In genomic region chr17:27644572-27644971, GRCm38 (mm10) we compare ENCODE assay signal across 20 mouse cellular contexts. TPM values are rescaled to one million over a fixed set of nuclear protein-coding genes. Genes with fewer than 3 reads are reported as not detected.
DNase-seq lines count a peak whose midpoint lies in the region; ATAC-seq and TF ChIP-seq lines count a peak whose summit lies in the region.
"Had no signal": no experiment of that assay in that cellular context is flagged by ENCODE, and none has a peak within 500 bp of the region (broad histone marks: within the 10 kb centered on the region; RNA-seq: fewer than 3 reads in every experiment).

No protein-coding gene starts in this region.

- H3K4me1 ChIP-seq in kidney, adult 2 months (ENCODE audit: control insufficient read depth, insufficient read depth, low read length): no peaks in the 10 kb centered on the region
- H3K4me1 ChIP-seq in kidney, embryonic 16.5 days (ENCODE audit: insufficient read depth, low read length): peaks cover 9% of the 10 kb centered on the region
- no peaks in the 10 kb centered on the region for H3K4me1 ChIP-seq in midbrain, postnatal 0 days (ENCODE audit: insufficient read depth, low read length)
- peaks cover 9% of the 10 kb centered on the region for H3K4me1 ChIP-seq in midbrain, embryonic 15.5 days

- no peaks in the 10 kb centered on the region for H3K36me3 ChIP-seq in kidney, adult 2 months (ENCODE audit: control insufficient read depth, insufficient read depth, low read length)
- no peaks in the 10 kb centered on the region for H3K36me3 ChIP-seq in kidney, embryonic 16.5 days (ENCODE audit: insufficient read depth, low read length)
- no peaks in the 10 kb centered on the region for H3K36me3 ChIP-seq in midbrain, postnatal 0 days (ENCODE audit: insufficient read depth, low read length)
- H3K36me3 ChIP-seq in midbrain, embryonic 15.5 days (replicated peaks): no peaks in the 10 kb centered on the region
- H3K36me3 ChIP-seq: limb, embryonic 15.5 days; neural tube, embryonic 12.5 days had no signal

- TF ChIP-seq POLR2A in kidney, adult 2 months (IDR thresholded peaks at IDR 0.05; ENCODE audit: low read depth, low read length): no peak

- WGBS in kidney, adult 2 months: 52% methylated on average over 2 of the region's 2 CpGs
- WGBS in kidney, embryonic 16.5 days: 49% methylated on average over 2 of the region's 2 CpGs
- WGBS in midbrain, postnatal 0 days: 41% methylated on average over 2 of the region's 2 CpGs
- WGBS in midbrain, embryonic 15.5 days: 41% methylated on average over 2 of the region's 2 CpGs

- peak; percentile 38; the same call in 1 of the 2 replicates for TF ChIP-seq CTCF in kidney, adult 2 months (conservative IDR thresholded peaks at IDR 0.05; ENCODE audit: insufficient read depth, insufficient read length, low read depth, low read length)
- TF ChIP-seq CTCF in midbrain, postnatal 0 days (IDR thresholded peaks at IDR 0.05): peak; percentile 42

- no peaks in the 10 kb centered on the region for H3K27me3 ChIP-seq in kidney, adult 2 months (replicated peaks; ENCODE audit: control insufficient read depth, insufficient read depth, low read length)
- H3K27me3 ChIP-seq in kidney, embryonic 16.5 days (ENCODE audit: insufficient read depth, low read length): no peaks in the 10 kb centered on the region
- no peaks in the 10 kb centered on the region for H3K27me3 ChIP-seq in midbrain, postnatal 0 days (ENCODE audit: insufficient read depth, low read length)
- no peaks in the 10 kb centered on the region for H3K27me3 ChIP-seq in midbrain, embryonic 15.5 days (replicated peaks)
- H3K27me3 ChIP-seq: limb, embryonic 15.5 days had no signal

- DNase-seq in cerebellum, adult 9-11 months: peak; percentile 63
- DNase-seq in cerebellum, adult 9-10 months: no peak
- DNase-seq in kidney, adult 2 months: no peak
- DNase-seq in midbrain, postnatal 0 days (ENCODE audit: low spot score): no peak
- DNase-seq in right cerebral cortex, postnatal 25 days: no peak
- DNase-seq in kidney, adult 8-10 months: no peak
- DNase-seq: gastrocnemius, postnatal 10 days; right cerebral cortex, postnatal 4 days; thymus, postnatal 25 days had no signal

- no peaks in the 10 kb centered on the region for H3K9me3 ChIP-seq in kidney, embryonic 16.5 days (ENCODE audit: low read length)
- H3K9me3 ChIP-seq in midbrain, postnatal 0 days (ENCODE audit: low read length): no peaks in the 10 kb centered on the region
- no peaks in the 10 kb centered on the region for H3K9me3 ChIP-seq in midbrain, embryonic 15.5 days
- H3K9me3 ChIP-seq: limb, embryonic 15.5 days; neural tube, embryonic 12.5 days had no signal

- no peak for ATAC-seq in kidney, embryonic 16.5 days (ENCODE audit: low FRiP score, low TSS enrichment)
- no peak for ATAC-seq in midbrain, postnatal 0 days (ENCODE audit: low FRiP score)
- ATAC-seq in midbrain, embryonic 15.5 days (replicated peaks): no peak
- ATAC-seq: forebrain, embryonic 14.5 days; intestine, embryonic 16.5 days; midbrain, embryonic 16.5 days had no signal

- H3K9ac ChIP-seq in kidney, embryonic 16.5 days (replicated peaks; ENCODE audit: low read length): no peak overlapping the region
- H3K9ac ChIP-seq in midbrain, postnatal 0 days (replicated peaks; ENCODE audit: low read length, poor library complexity, severe bottlenecking): no peak overlapping the region
- H3K9ac ChIP-seq in midbrain, embryonic 15.5 days: no peak overlapping the region
- H3K9ac ChIP-seq: limb, embryonic 15.5 days; neural tube, embryonic 12.5 days had no signal

- no peak overlapping the region for H3K4me3 ChIP-seq in kidney, adult 2 months (ENCODE audit: insufficient read depth, low read depth, low read length)
- H3K4me3 ChIP-seq in kidney, embryonic 16.5 days (ENCODE audit: low read length): no peak overlapping the region
- no peak overlapping the region for H3K4me3 ChIP-seq in midbrain, postnatal 0 days (ENCODE audit: low read depth, low read length)
- H3K4me3 ChIP-seq in midbrain, embryonic 15.5 days: no peak overlapping the region
- H3K4me3 ChIP-seq: limb, embryonic 15.5 days; neural tube, embryonic 12.5 days had no signal

- no peak overlapping the region for H3K27ac ChIP-seq in kidney, adult 2 months (ENCODE audit: insufficient read depth, low read depth, low read length)
- H3K27ac ChIP-seq in kidney, embryonic 16.5 days (ENCODE audit: low read length): no peak overlapping the region
- H3K27ac ChIP-seq in midbrain, postnatal 0 days (ENCODE audit: low read depth, low read length): no peak overlapping the region
- no peak overlapping the region for H3K27ac ChIP-seq in midbrain, embryonic 15.5 days
- H3K27ac ChIP-seq: limb, embryonic 15.5 days; neural tube, embryonic 12.5 days had no signal

- no peak overlapping the region for H3K4me2 ChIP-seq in kidney, embryonic 16.5 days (replicated peaks; ENCODE audit: low read depth, low read length)
- H3K4me2 ChIP-seq in midbrain, postnatal 0 days (ENCODE audit: low read depth, low read length, poor library complexity, severe bottlenecking): no peak overlapping the region
- H3K4me2 ChIP-seq in midbrain, embryonic 15.5 days: no peak overlapping the region
- H3K4me2 ChIP-seq: heart, embryonic 11.5 days; limb, embryonic 15.5 days; neural tube, embryonic 12.5 days had no signal

RNA-seq across cellular contexts. Expression of gene Rps10, which starts 8.1 kb away (rescaled TPM):
- 814 and 927 TPM in 2 replicates for polyA plus RNA-seq in kidney, adult 2 months (2012; rRNA removed)
- polyA plus RNA-seq in kidney, embryonic 16.5 days (2015; fragmentation: Nextera tagmentation; extraction: Ambion mirVana): 825 and 828 TPM in 2 replicates
- 1,349 and 1,717 TPM in 2 replicates for total RNA-seq in midbrain, postnatal 0 days (2014; rRNA removed)
- polyA plus RNA-seq in midbrain, postnatal 0 days (2015; fragmentation: Nextera tagmentation; extraction: Ambion mirVana): 447 and 461 TPM in 2 replicates
- 417 and 421 TPM in 2 replicates for polyA plus RNA-seq in midbrain, embryonic 15.5 days (2015; fragmentation: Nextera tagmentation; extraction: Ambion mirVana)

RNA-seq across cellular contexts. Expression of gene RPS10-NUDT3, which starts 9.6 kb away (rescaled TPM):
- not detected in 2 replicates for polyA plus RNA-seq in kidney, adult 2 months (2012; rRNA removed)
- polyA plus RNA-seq in kidney, embryonic 16.5 days (2015; fragmentation: Nextera tagmentation; extraction: Ambion mirVana): not detected in 2 replicates
- not detected in 2 replicates for total RNA-seq in midbrain, postnatal 0 days (2014; rRNA removed)
- not detected in 2 replicates for polyA plus RNA-seq in midbrain, postnatal 0 days (2015; fragmentation: Nextera tagmentation; extraction: Ambion mirVana)
- not detected in 2 replicates for polyA plus RNA-seq in midbrain, embryonic 15.5 days (2015; fragmentation: Nextera tagmentation; extraction: Ambion mirVana)
- total RNA-seq: gastrocnemius, postnatal 10 days; hematopoietic stem cell, adult 5-6 weeks; left cerebral cortex, postnatal 10 days had no signal
- polyA plus RNA-seq: forebrain, embryonic 14.5 days; heart, embryonic 11.5 days; intestine, embryonic 16.5 days; limb, embryonic 15.5 days; midbrain, embryonic 16.5 days; neural tube, embryonic 12.5 days; stomach, embryonic 14.5 days had no signal

RNA-seq across cellular contexts. Expression of gene Pacsin1, which starts 10.7 kb away (rescaled TPM):
- polyA plus RNA-seq in kidney, adult 2 months (2012; rRNA removed): 0.58 and 1.3 TPM in 2 replicates
- polyA plus RNA-seq in kidney, embryonic 16.5 days (2015; fragmentation: Nextera tagmentation; extraction: Ambion mirVana): 1.4 and 1.7 TPM in 2 replicates
- total RNA-seq in midbrain, postnatal 0 days (2014; rRNA removed): 47.0 and 50.3 TPM in 2 replicates
- polyA plus RNA-seq in midbrain, postnatal 0 days (2015; fragmentation: Nextera tagmentation; extraction: Ambion mirVana): 85.2 and 87.6 TPM in 2 replicates
- polyA plus RNA-seq in midbrain, embryonic 15.5 days (2015; fragmentation: Nextera tagmentation; extraction: Ambion mirVana): 55.5 and 55.7 TPM in 2 replicates
- total RNA-seq: hematopoietic stem cell, adult 5-6 weeks had no signal

RNA-seq across cellular contexts. Expression of gene Nudt3, which starts 21.3 kb away (rescaled TPM):
- polyA plus RNA-seq in kidney, adult 2 months (2012; rRNA removed): 61.4 and 69.9 TPM in 2 replicates
- polyA plus RNA-seq in kidney, embryonic 16.5 days (2015; fragmentation: Nextera tagmentation; extraction: Ambion mirVana): 81.8 and 84.1 TPM in 2 replicates
- 280 and 286 TPM in 2 replicates for total RNA-seq in midbrain, postnatal 0 days (2014; rRNA removed)
- 203 and 211 TPM in 2 replicates for polyA plus RNA-seq in midbrain, postnatal 0 days (2015; fragmentation: Nextera tagmentation; extraction: Ambion mirVana)
- polyA plus RNA-seq in midbrain, embryonic 15.5 days (2015; fragmentation: Nextera tagmentation; extraction: Ambion mirVana): 251 and 274 TPM in 2 replicates

Comparison
In these comparisons a context has a peak if more than half of its experiments do, and no peak if none do; other contexts are left out.
1. RNA of gene Pacsin1, which starts 10.7 kb away (polyA plus RNA-seq): 85.2 to 87.6 TPM in midbrain, postnatal 0 days and 55.5 to 55.7 TPM in midbrain, embryonic 15.5 days; 1.4 to 1.7 TPM in kidney, embryonic 16.5 days and 0.58 to 1.3 TPM in kidney, adult 2 months; every median in the first group is over 10 times any median in the second.